Mouse (Mus musculus) ES-E14 (cell line): Measurements from ENCODE around the gene Tanc2.

Source experiments
- CHD2 ChIP-seq: IDR thresholded peaks from 2 replicates; pipeline ENCODE4 v1.6.1; 2014; ENCODE audit warnings: mild to moderate bottlenecking, low read depth, low read length, inconsistent platforms
- HCFC1 ChIP-seq: IDR thresholded peaks from 2 replicates; pipeline ENCODE4 v1.6.1; 2012; ENCODE audit warnings: low read length, inconsistent platforms, borderline replicate concordance; ENCODE audit not compliant: insufficient read depth
- MAFK ChIP-seq: IDR thresholded peaks from 2 replicates; pipeline ENCODE4 v1.6.1; 2014; ENCODE audit warnings: mild to moderate bottlenecking, low read depth, low read length, inconsistent platforms; ENCODE audit not compliant: insufficient read depth
- ZNF384 ChIP-seq: IDR thresholded peaks from 2 replicates; pipeline ENCODE4 v1.6.1; 2012; ENCODE audit warnings: low read depth, low read length, inconsistent platforms

DNA sequence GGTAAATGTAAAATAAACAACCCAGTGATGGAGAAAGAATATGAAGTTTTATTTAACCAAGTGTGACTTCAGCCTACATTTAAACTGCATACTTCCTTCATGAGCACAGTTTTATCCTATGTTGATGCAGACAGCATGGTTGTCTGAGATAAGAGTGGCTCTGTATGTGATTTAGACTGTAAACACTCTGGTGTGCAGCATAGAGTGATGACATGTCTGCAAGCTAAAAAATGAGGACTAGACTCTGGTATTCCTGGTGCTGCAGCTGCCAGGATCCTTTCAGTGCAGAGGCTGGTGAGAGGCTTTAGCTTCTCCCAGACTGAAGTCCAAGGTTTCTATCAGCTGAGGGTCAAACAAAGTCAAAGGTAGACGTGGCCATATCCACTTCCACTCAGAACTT is 297.5 kb downstream of the Tanc2 start:
- TF ChIP-seq ZNF384 (no peak), CHD2 (no peak), HCFC1 (no peak), MAFK (no peak)
